In the genomic region with DNA sequence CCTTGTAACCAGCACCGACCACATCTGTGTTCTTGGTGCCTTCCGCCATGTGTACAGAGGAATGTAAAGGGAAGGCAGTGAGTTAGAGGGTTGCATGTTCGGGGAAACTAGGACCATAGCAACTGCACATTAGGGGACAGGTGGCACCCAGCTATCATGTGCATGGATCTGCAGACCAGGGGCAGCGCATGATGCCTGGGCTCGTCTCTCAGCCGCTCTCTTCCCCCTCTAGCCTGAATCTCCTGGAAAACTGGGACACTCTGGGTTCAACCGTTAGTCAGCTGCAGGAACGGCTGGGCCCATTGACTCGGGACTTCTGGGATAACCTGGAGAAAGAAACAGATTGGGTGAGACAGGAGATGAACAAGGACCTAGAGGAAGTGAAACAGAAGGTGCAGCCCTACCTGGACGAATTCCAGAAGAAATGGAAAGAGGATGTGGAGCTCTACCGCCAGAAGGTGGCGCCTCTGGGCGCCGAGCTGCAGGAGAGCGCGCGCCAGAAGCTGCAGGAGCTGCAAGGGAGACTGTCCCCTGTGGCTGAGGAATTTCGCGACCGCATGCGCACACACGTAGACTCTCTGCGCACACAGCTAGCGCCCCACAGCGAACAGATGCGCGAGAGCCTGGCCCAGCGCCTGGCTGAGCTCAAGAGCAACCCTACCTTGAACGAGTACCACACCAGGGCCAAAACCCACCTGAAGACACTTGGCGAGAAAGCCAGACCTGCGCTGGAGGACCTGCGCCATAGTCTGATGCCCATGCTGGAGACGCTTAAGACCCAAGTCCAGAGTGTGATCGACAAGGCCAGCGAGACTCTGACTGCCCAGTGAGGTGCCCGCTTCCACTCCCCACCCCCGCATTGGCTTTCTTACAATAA, we compare ENCODE assay signal across 8 mouse cellular contexts. TPM values are rescaled to one million over a fixed set of nuclear protein-coding genes. Genes with fewer than 3 reads are reported as not detected.
A peak's percentile ranks its signal among the peaks of the same experiment; 100 is the strongest.
DNase-seq lines count a peak whose midpoint lies in the region; ATAC-seq and TF ChIP-seq lines count a peak whose summit lies in the region.

No protein-coding gene starts in this region.

- intact Hi-C loops in heart, postnatal 36 days (cut with DNase I), result loop anchor here (2.0 kb wide), 1 partner anchor 15 kb away; no protein-coding TSS in a partner anchor

- H3K4me1 ChIP-seq in ES-Bruce4 (ENCODE audit: control insufficient read depth, insufficient read depth, low read length), result no peaks in the 10 kb centered on the region
- peaks cover 6% of the 10 kb centered on the region; the same call in 1 of the 2 replicates for H3K4me1 ChIP-seq in forebrain, embryonic 16.5 days (replicated peaks; ENCODE audit: control insufficient read depth, insufficient read depth, low read length)

- H3K4me3 ChIP-seq in ES-Bruce4 (ENCODE audit: low read depth, low read length), result peak overlapping the region; percentile 81
- peak overlapping the region; percentile 48 for H3K4me3 ChIP-seq in forebrain, embryonic 16.5 days (replicated peaks; ENCODE audit: low read length)

- peak; percentile 77 for DNase-seq in heart, postnatal 36 days
- DNase-seq in layer of hippocampus, adult 18-20 months (ENCODE audit: low spot score in 2 of 2), result peak; percentile 85 to 91
- peak; percentile 79 to 87 for DNase-seq in lung, adult 18-20 months
- DNase-seq in ovary, postnatal 10 days (ENCODE audit: low spot score), result peak; percentile 53
- DNase-seq in thymus, postnatal 0 days (ENCODE audit: low spot score), result peak; percentile 76

- H3K9ac ChIP-seq in ES-Bruce4 (ENCODE audit: low read depth, poor library complexity, severe bottlenecking), result peak overlapping the region; percentile 64
- peak overlapping the region; percentile 61 for H3K9ac ChIP-seq in forebrain, embryonic 16.5 days (replicated peaks; ENCODE audit: low read depth, low read length)

- 14% methylated on average over 37 of the region's 37 CpGs for WGBS in forebrain, embryonic 16.5 days

- peak; percentile 50; the same call in 1 of the 2 replicates for TF ChIP-seq EP300 in ES-Bruce4 (IDR thresholded peaks at IDR 0.05; ENCODE audit: insufficient read depth, low read depth, low read length)

- no peaks in the 10 kb centered on the region for H3K36me3 ChIP-seq in ES-Bruce4 (ENCODE audit: control insufficient read depth, insufficient read depth, low read length, poor library complexity, severe bottlenecking)
- no peaks in the 10 kb centered on the region for H3K36me3 ChIP-seq in forebrain, embryonic 16.5 days (ENCODE audit: control insufficient read depth, insufficient read depth)

- TF ChIP-seq POLR2A in ES-Bruce4 (IDR thresholded peaks at IDR 0.05; ENCODE audit: insufficient read depth, low read length), result peak; percentile 41

- H3K27ac ChIP-seq in ES-Bruce4 (ENCODE audit: insufficient read depth, low read length), result no peak overlapping the region
- H3K27ac ChIP-seq in forebrain, embryonic 16.5 days (ENCODE audit: low read length), result no peak overlapping the region

- H3K4me2 ChIP-seq in forebrain, embryonic 16.5 days (ENCODE audit: low read length), result peak overlapping the region; percentile 73

- ATAC-seq in cerebellum, adult (ENCODE audit: insufficient number of reproducible peaks, low FRiP score, low TSS enrichment), result peak; percentile 84
- ATAC-seq in forebrain, embryonic 16.5 days, result peak; percentile 98

- no peaks in the 10 kb centered on the region for H3K27me3 ChIP-seq in ES-Bruce4 (ENCODE audit: control insufficient read depth, insufficient read depth, low read length, poor library complexity, severe bottlenecking)
- H3K27me3 ChIP-seq in forebrain, embryonic 16.5 days (replicated peaks; ENCODE audit: control insufficient read depth, insufficient read depth, low read length), result 0 out of 2 replicates have a peak, but pooled peaks cover 2% of the 10 kb centered on the region

- no peaks in the 10 kb centered on the region for H3K9me3 ChIP-seq in ES-Bruce4 (replicated peaks; ENCODE audit: control insufficient read depth, insufficient read depth, low read length, poor library complexity, severe bottlenecking)
- no peaks in the 10 kb centered on the region for H3K9me3 ChIP-seq in forebrain, embryonic 16.5 days (ENCODE audit: control insufficient read depth, low read length)

- peak; percentile 86 for TF ChIP-seq CTCF in ES-Bruce4 (IDR thresholded peaks at IDR 0.05; ENCODE audit: low read depth, low read length)

RNA-seq across cellular contexts. Expression of gene Apoa1, which starts 1.4 kb away (rescaled TPM):
- polyA plus RNA-seq in ES-Bruce4 (2011; ENCODE audit: insufficient read depth, insufficient read length, low read depth, missing spikeins), result not detected in 2 replicates
- polyA plus RNA-seq in forebrain, embryonic 16.5 days (2015; fragmentation: Nextera tagmentation; extraction: Ambion mirVana), result 1.4 and 1.5 TPM in 2 replicates
- total RNA-seq in heart, postnatal 36 days (2021), result not detected
- total RNA-seq in layer of hippocampus, adult 18-20 months (2021), result 1 to 10 TPM in 1 of 2 experiments, under 1 TPM in 1; 0.32 to 1.1 TPM
- 5.4 and 7.0 TPM in 2 replicates for polyA plus RNA-seq in thymus, postnatal 0 days (2015; fragmentation: Nextera tagmentation; extraction: Ambion mirVana)

RNA-seq across cellular contexts. Expression of gene Apoc3, which starts 5.6 kb away (rescaled TPM):
- polyA plus RNA-seq in ES-Bruce4 (2011; ENCODE audit: insufficient read depth, insufficient read length, low read depth, missing spikeins), result not detected in 2 replicates
- not detected in 2 replicates for polyA plus RNA-seq in forebrain, embryonic 16.5 days (2015; fragmentation: Nextera tagmentation; extraction: Ambion mirVana)
- not detected for total RNA-seq in heart, postnatal 36 days (2021)
- 1 to 10 TPM in 1 of 2 experiments, under 1 TPM in 1; 0.84 to 1.2 TPM for total RNA-seq in layer of hippocampus, adult 18-20 months (2021)
- 1.3 and 1.4 TPM in 2 replicates for polyA plus RNA-seq in thymus, postnatal 0 days (2015; fragmentation: Nextera tagmentation; extraction: Ambion mirVana)

RNA-seq across cellular contexts. Expression of gene Apoa4, which starts 10.7 kb away (rescaled TPM):
- not detected in 2 replicates for polyA plus RNA-seq in ES-Bruce4 (2011; ENCODE audit: insufficient read depth, insufficient read length, low read depth, missing spikeins)
- not detected in 2 replicates for polyA plus RNA-seq in forebrain, embryonic 16.5 days (2015; fragmentation: Nextera tagmentation; extraction: Ambion mirVana)
- total RNA-seq in heart, postnatal 36 days (2021), result not detected
- not detected for total RNA-seq in layer of hippocampus, adult 18-20 months (2021)
- 2.9 TPM in 2 replicates for polyA plus RNA-seq in thymus, postnatal 0 days (2015; fragmentation: Nextera tagmentation; extraction: Ambion mirVana)

RNA-seq across cellular contexts. Expression of gene Apoa5, which starts 38.6 kb away (rescaled TPM):
- not detected in 2 replicates for polyA plus RNA-seq in ES-Bruce4 (2011; ENCODE audit: insufficient read depth, insufficient read length, low read depth, missing spikeins)
- not detected in 2 replicates for polyA plus RNA-seq in forebrain, embryonic 16.5 days (2015; fragmentation: Nextera tagmentation; extraction: Ambion mirVana)
- not detected for total RNA-seq in heart, postnatal 36 days (2021)
- total RNA-seq in layer of hippocampus, adult 18-20 months (2021), result not detected
- polyA plus RNA-seq in thymus, postnatal 0 days (2015; fragmentation: Nextera tagmentation; extraction: Ambion mirVana), result 0.18 and 0.30 TPM in 2 replicates

RNA-seq across cellular contexts. Expression of gene Zpr1, which starts 43.1 kb away (rescaled TPM):
- polyA plus RNA-seq in ES-Bruce4 (2011; ENCODE audit: insufficient read depth, insufficient read length, low read depth, missing spikeins), result 69.0 and 69.1 TPM in 2 replicates
- polyA plus RNA-seq in forebrain, embryonic 16.5 days (2015; fragmentation: Nextera tagmentation; extraction: Ambion mirVana), result 77.7 and 80.6 TPM in 2 replicates
- total RNA-seq in heart, postnatal 36 days (2021), result 10 to 100 TPM; 19.5 to 24.6 TPM
- total RNA-seq in layer of hippocampus, adult 18-20 months (2021), result 10 to 100 TPM; 35.8 to 39.5 TPM
- 54.9 and 58.3 TPM in 2 replicates for polyA plus RNA-seq in thymus, postnatal 0 days (2015; fragmentation: Nextera tagmentation; extraction: Ambion mirVana)
